Mouse (Mus musculus): ENCODE measurements around the gene Msi2.

DNA sequence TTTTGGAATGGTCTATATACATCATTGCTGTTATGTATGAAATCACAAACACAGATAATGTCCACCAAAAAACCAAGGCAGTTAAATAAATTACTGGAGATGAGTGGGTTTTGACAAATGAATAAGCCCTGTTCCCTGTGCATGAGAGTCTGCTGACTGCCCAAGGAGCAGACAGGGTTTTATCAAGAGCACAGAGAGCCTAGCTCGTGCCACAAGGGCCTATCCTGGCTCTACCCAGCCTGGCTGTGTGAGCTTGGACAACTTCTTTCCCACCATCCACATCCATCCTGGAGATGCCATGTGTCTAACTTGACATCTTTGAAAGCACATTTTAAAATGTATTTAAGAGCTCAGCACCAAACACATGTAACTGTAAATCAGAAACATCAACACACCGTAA is 132.4 kb downstream of the Msi2 start:
- no peak for TF ChIP-seq CTCF (IDR thresholded peaks at IDR 0.05; ENCODE audit: low read depth)
- TF ChIP-seq EP300 (IDR thresholded peaks at IDR 0.05; ENCODE audit: low read depth), result no peak
